Mouse (Mus musculus): Measurements from ENCODE around the gene Mkln1. TPM values are rescaled to one million over a fixed set of nuclear protein-coding genes. Genes with fewer than 3 reads are reported as not detected.

Mkln1 gene
- total and polyA plus RNA-seq, 2 experiments from 2014 or later, result 93.5 to 119 TPM

GRCm38 (mm10) chr6:31397775-31398430 lies 632 bp upstream of the Mkln1 start:
- DNase-seq (peak; percentile 52), ATAC-seq (no peak)
- no peaks in the 10 kb centered on the region for H3K9me3 ChIP-seq (ENCODE audit: low read length)
- H3K36me3 ChIP-seq (ENCODE audit: insufficient read depth), result no peaks in the 10 kb centered on the region
- peaks cover 28% of the 10 kb centered on the region; the same call in 1 of the 2 replicates for H3K4me1 ChIP-seq (ENCODE audit: insufficient read depth)
- H3K27me3 ChIP-seq (ENCODE audit: insufficient read depth, low read length), result no peaks in the 10 kb centered on the region; the same call in 1 of the 2 replicates
- H3K4me2 ChIP-seq (ENCODE audit: low read depth), result peak overlapping the region; percentile 91
- TF ChIP-seq CTCF (IDR thresholded peaks at IDR 0.05; ENCODE audit: low read depth), result no peak
- peak overlapping the region; percentile 93 for H3K27ac ChIP-seq (ENCODE audit: low read depth, low read length)
- peak overlapping the region; percentile 98 for H3K4me3 ChIP-seq (ENCODE audit: low read depth, low read length)
- WGBS, result 53% methylated on average over 10 of the region's 10 CpGs
- H3K9ac ChIP-seq, result peak overlapping the region; percentile 98

GRCm38 (mm10) chr6:31399206-31399549 lies 643 bp downstream of the Mkln1 start:
- Histone ChIP-seq H3K36me3 (ENCODE audit: insufficient read depth) (no peaks in the 10 kb centered on the region), H3K4me2 (ENCODE audit: low read depth) (peak overlapping the region; percentile 91), H3K4me3 (ENCODE audit: low read depth, low read length) (peak overlapping the region; percentile 98), H3K4me1 (ENCODE audit: insufficient read depth) (peaks cover 28% of the 10 kb centered on the region; the same call in 1 of the 2 replicates), H3K9ac (peak overlapping the region; percentile 98), H3K27me3 (ENCODE audit: insufficient read depth, low read length) (no peaks in the 10 kb centered on the region; the same call in 1 of the 2 replicates), H3K9me3 (ENCODE audit: low read length) (no peaks in the 10 kb centered on the region), H3K27ac (ENCODE audit: low read depth, low read length) (peak overlapping the region; percentile 93)
- under 1% methylated on average over 27 of the region's 28 CpGs for WGBS
- ATAC-seq (no peak; the same call in 1 of the 2 replicates), DNase-seq (peak; percentile 14)
- TF ChIP-seq CTCF (IDR thresholded peaks at IDR 0.05; ENCODE audit: low read depth), result no peak

DNA sequence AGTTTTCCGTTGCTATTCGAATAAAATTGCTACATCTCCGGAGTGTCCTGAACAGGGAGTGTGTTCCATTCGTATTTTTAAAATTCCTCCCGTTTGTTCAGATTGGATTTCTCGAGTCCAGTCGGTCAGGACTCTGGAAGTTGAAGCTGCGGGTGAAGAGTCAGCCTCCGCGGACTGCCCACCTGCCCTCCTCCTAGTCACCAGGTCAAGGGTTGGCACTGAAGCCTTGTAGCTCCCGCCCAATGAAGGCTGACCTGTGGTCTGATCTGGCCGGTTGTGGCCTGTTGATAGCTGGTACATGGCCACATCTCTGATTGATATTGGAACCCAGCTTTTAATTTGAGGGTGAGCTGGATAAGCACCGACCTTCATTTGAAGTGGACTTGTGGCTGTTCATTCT lies 1.0 kb downstream of the Mkln1 start:
- H3K4me2 ChIP-seq (ENCODE audit: low read depth), result peak overlapping the region; percentile 91
- peak overlapping the region; percentile 98 for H3K9ac ChIP-seq
- ATAC-seq (no peak), DNase-seq (no peak)
- H3K27ac ChIP-seq (ENCODE audit: low read depth, low read length), result peak overlapping the region; percentile 93
- H3K4me3 ChIP-seq (ENCODE audit: low read depth, low read length), result peak overlapping the region; percentile 98
- no peak for TF ChIP-seq CTCF (IDR thresholded peaks at IDR 0.05; ENCODE audit: low read depth)
- H3K36me3 ChIP-seq (ENCODE audit: insufficient read depth), result no peaks in the 10 kb centered on the region
- peaks cover 29% of the 10 kb centered on the region; the same call in 1 of the 2 replicates for H3K4me1 ChIP-seq (ENCODE audit: insufficient read depth)
- no peaks in the 10 kb centered on the region for H3K9me3 ChIP-seq (ENCODE audit: low read length)
- no peaks in the 10 kb centered on the region; the same call in 1 of the 2 replicates for H3K27me3 ChIP-seq (ENCODE audit: insufficient read depth, low read length)
- WGBS, result under 1% methylated on average over 13 of the region's 13 CpGs

GRCm38 (mm10) chr6:31411017-31411416 lies 12.5 kb downstream of the Mkln1 start:
- Histone ChIP-seq H3K36me3 (ENCODE audit: insufficient read depth) (no peaks in the 10 kb centered on the region), H3K4me3 (ENCODE audit: low read depth, low read length) (no peak overlapping the region), H3K27me3 (ENCODE audit: insufficient read depth, low read length) (no peaks in the 10 kb centered on the region), H3K27ac (ENCODE audit: low read depth, low read length) (no peak overlapping the region), H3K4me2 (ENCODE audit: low read depth) (no peak overlapping the region), H3K9me3 (ENCODE audit: low read length) (no peaks in the 10 kb centered on the region), H3K4me1 (ENCODE audit: insufficient read depth) (no peaks in the 10 kb centered on the region), H3K9ac (no peak overlapping the region)
- WGBS, result 48% methylated on average over 1 of the region's 1 CpGs
- TF ChIP-seq CTCF (IDR thresholded peaks at IDR 0.05; ENCODE audit: low read depth), result no peak
- ATAC-seq (no peak), DNase-seq (no peak)

GRCm38 (mm10) chr6:31412487-31412886 lies 14.0 kb downstream of the Mkln1 start:
- Histone ChIP-seq H3K4me2 (ENCODE audit: low read depth) (no peak overlapping the region), H3K4me3 (ENCODE audit: low read depth, low read length) (no peak overlapping the region), H3K9me3 (ENCODE audit: low read length) (no peaks in the 10 kb centered on the region), H3K27ac (ENCODE audit: low read depth, low read length) (no peak overlapping the region), H3K27me3 (ENCODE audit: insufficient read depth, low read length) (no peaks in the 10 kb centered on the region), H3K9ac (no peak overlapping the region), H3K36me3 (ENCODE audit: insufficient read depth) (no peaks in the 10 kb centered on the region), H3K4me1 (ENCODE audit: insufficient read depth) (no peaks in the 10 kb centered on the region)
- TF ChIP-seq CTCF (IDR thresholded peaks at IDR 0.05; ENCODE audit: low read depth), result peak; percentile 48
- ATAC-seq (peak; percentile 38; the same call in 1 of the 2 replicates), DNase-seq (no peak)

- Histone ChIP-seq H3K36me3 (ENCODE audit: insufficient read depth) (no peaks in the 10 kb centered on the region), H3K27ac (ENCODE audit: low read depth, low read length) (no peak overlapping the region), H3K27me3 (ENCODE audit: insufficient read depth, low read length) (no peaks in the 10 kb centered on the region), H3K4me2 (ENCODE audit: low read depth) (no peak overlapping the region), H3K4me3 (ENCODE audit: low read depth, low read length) (no peak overlapping the region), H3K9me3 (ENCODE audit: low read length) (no peaks in the 10 kb centered on the region), H3K9ac (no peak overlapping the region), H3K4me1 (ENCODE audit: insufficient read depth) (no peaks in the 10 kb centered on the region)
- DNase-seq (no peak), ATAC-seq (no peak)
- no peak for TF ChIP-seq CTCF (IDR thresholded peaks at IDR 0.05; ENCODE audit: low read depth)
Measured at GRCm38 (mm10) chr6:31413556-31413955, 15.0 kb downstream of the Mkln1 start.

DNA sequence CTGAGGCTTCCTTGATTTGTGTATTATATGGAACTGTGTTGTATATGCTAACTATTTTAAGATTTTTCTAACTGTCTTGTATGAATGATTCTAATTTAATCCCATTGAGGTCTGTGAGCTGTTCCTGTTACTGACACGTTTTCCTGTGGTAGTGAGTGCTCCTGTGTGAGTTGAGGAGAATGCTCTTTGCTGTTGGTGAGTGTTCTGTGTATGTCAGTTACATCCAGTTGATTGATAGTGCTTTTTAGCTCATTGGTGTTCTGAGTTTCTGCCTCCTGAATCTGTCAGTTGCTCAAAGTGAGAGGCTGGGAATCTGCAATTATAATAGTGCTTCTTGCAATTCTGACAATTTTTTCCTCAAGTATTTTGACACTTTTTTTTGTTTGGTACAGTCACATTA lies 15.8 kb downstream of the Mkln1 start:
- WGBS, result 18% methylated on average over 1 of the region's 1 CpGs
- ATAC-seq (peak; percentile 65; the same call in 1 of the 2 replicates), DNase-seq (no peak)
- Histone ChIP-seq H3K4me1 (ENCODE audit: insufficient read depth) (no peaks in the 10 kb centered on the region), H3K36me3 (ENCODE audit: insufficient read depth) (no peaks in the 10 kb centered on the region), H3K9ac (no peak overlapping the region), H3K27me3 (ENCODE audit: insufficient read depth, low read length) (no peaks in the 10 kb centered on the region), H3K4me2 (ENCODE audit: low read depth) (no peak overlapping the region), H3K9me3 (ENCODE audit: low read length) (no peaks in the 10 kb centered on the region), H3K4me3 (ENCODE audit: low read depth, low read length) (no peak overlapping the region), H3K27ac (ENCODE audit: low read depth, low read length) (no peak overlapping the region)
- TF ChIP-seq CTCF (IDR thresholded peaks at IDR 0.05; ENCODE audit: low read depth), result no peak

Measured in forebrain, postnatal 0 days (tissue).